Mouse (Mus musculus): ENCODE data around the gene Trappc2l. TPM values are rescaled to one million over a fixed set of nuclear protein-coding genes. Genes with fewer than 3 reads are reported as not detected.
"Not testable (repeated sequence)": the region's sequence is repeated elsewhere in the genome, so short reads cannot be mapped to it uniquely, and the experiment has no call there.

Trappc2l gene
- polyA plus RNA-seq, 1 experiment from 2014 or later: 61.8 TPM

GRCm38 (mm10) chr8:122572751-122573150 is 38.7 kb upstream of the Trappc2l start:
- WGBS: 87% methylated on average over 3 of the region's 3 CpGs
- no peaks in the 10 kb centered on the region for H3K27me3 ChIP-seq (replicated peaks)
- H3K4me3 ChIP-seq (replicated peaks): no peak overlapping the region
- no peak overlapping the region for H3K27ac ChIP-seq
- H3K4me2 ChIP-seq: no peak overlapping the region
- H3K36me3 ChIP-seq: peaks cover 41% of the 10 kb centered on the region
- ATAC-seq (ENCODE audit: insufficient read depth, low FRiP score, low read depth): no peak
- H3K9ac ChIP-seq: no peak overlapping the region
- H3K4me1 ChIP-seq: peaks cover 36% of the 10 kb centered on the region
- no peaks in the 10 kb centered on the region for H3K9me3 ChIP-seq

- WGBS: 50% methylated on average over 4 of the region's 4 CpGs
- not testable (repeated sequence) for ATAC-seq (ENCODE audit: insufficient read depth, low FRiP score, low read depth); H3K27me3 ChIP-seq (replicated peaks); H3K27ac ChIP-seq; H3K9me3 ChIP-seq; H3K4me3 ChIP-seq (replicated peaks); H3K4me2 ChIP-seq; H3K9ac ChIP-seq
- Histone ChIP-seq H3K4me1 (peaks cover 36% of the 10 kb centered on the region), H3K36me3 (peaks cover 41% of the 10 kb centered on the region)
These were observed 38.3 kb upstream of the Trappc2l start for GRCm38 (mm10) chr8:122573176-122573575.

- no peak overlapping the region for H3K27ac ChIP-seq
- H3K27me3 ChIP-seq (replicated peaks): no peaks in the 10 kb centered on the region
- H3K36me3 ChIP-seq: peaks cover 41% of the 10 kb centered on the region
- WGBS: 57% methylated on average over 9 of the region's 9 CpGs
- no peak overlapping the region for H3K4me2 ChIP-seq
- no peaks in the 10 kb centered on the region for H3K9me3 ChIP-seq
- no peak overlapping the region for H3K4me3 ChIP-seq (replicated peaks)
- ATAC-seq (ENCODE audit: insufficient read depth, low FRiP score, low read depth): no peak
- H3K4me1 ChIP-seq: peaks cover 36% of the 10 kb centered on the region
- no peak overlapping the region for H3K9ac ChIP-seq
These were observed 37.9 kb upstream of the Trappc2l start for GRCm38 (mm10) chr8:122573577-122573976.

GRCm38 (mm10) chr8:122574264-122574663 is 37.2 kb upstream of the Trappc2l start:
- peaks cover 34% of the 10 kb centered on the region for H3K4me1 ChIP-seq
- WGBS: 28% methylated on average over 3 of the region's 3 CpGs
- H3K9me3 ChIP-seq: no peaks in the 10 kb centered on the region
- no peaks in the 10 kb centered on the region for H3K27me3 ChIP-seq (replicated peaks)
- no peak overlapping the region for H3K4me3 ChIP-seq (replicated peaks)
- no peak overlapping the region for H3K9ac ChIP-seq
- H3K36me3 ChIP-seq: peaks cover 41% of the 10 kb centered on the region
- H3K27ac ChIP-seq: peak overlapping the region; percentile 76
- ATAC-seq (ENCODE audit: insufficient read depth, low FRiP score, low read depth): no peak
- H3K4me2 ChIP-seq: peak overlapping the region; percentile 82

- Histone ChIP-seq H3K27me3 (replicated peaks) (no peaks in the 10 kb centered on the region), H3K27ac (peak overlapping the region; percentile 76), H3K4me3 (replicated peaks) (peak overlapping the region; percentile 67), H3K36me3 (peaks cover 36% of the 10 kb centered on the region), H3K9me3 (no peaks in the 10 kb centered on the region), H3K9ac (0 out of 2 replicates have a peak overlapping the region, but pooled peaks have one; percentile 19), H3K4me2 (peak overlapping the region; percentile 82), H3K4me1 (peaks cover 32% of the 10 kb centered on the region)
- peak; percentile 13; the same call in 1 of the 2 replicates for ATAC-seq (ENCODE audit: insufficient read depth, low FRiP score, low read depth)
- WGBS: 20% methylated on average over 10 of the region's 10 CpGs
These were observed 36.7 kb upstream of the Trappc2l start for GRCm38 (mm10) chr8:122574667-122575251.

GRCm38 (mm10) chr8:122575286-122575685 is 36.2 kb upstream of the Trappc2l start:
- ATAC-seq (ENCODE audit: insufficient read depth, low FRiP score, low read depth): no peak
- Histone ChIP-seq H3K36me3 (peaks cover 30% of the 10 kb centered on the region), H3K9me3 (no peaks in the 10 kb centered on the region), H3K4me1 (peaks cover 30% of the 10 kb centered on the region), H3K27me3 (replicated peaks) (no peaks in the 10 kb centered on the region), H3K9ac (peak overlapping the region; percentile 19; the same call in 1 of the 2 replicates), H3K27ac (peak overlapping the region; percentile 76), H3K4me2 (peak overlapping the region; percentile 82), H3K4me3 (replicated peaks) (peak overlapping the region; percentile 67)
- 59% methylated on average over 8 of the region's 8 CpGs for WGBS

- Histone ChIP-seq H3K9ac (peak overlapping the region; percentile 60), H3K9me3 (no peaks in the 10 kb centered on the region), H3K4me1 (peaks cover 35% of the 10 kb centered on the region), H3K27ac (peak overlapping the region; percentile 72), H3K4me2 (peak overlapping the region; percentile 82), H3K36me3 (peaks cover 23% of the 10 kb centered on the region), H3K27me3 (replicated peaks) (no peaks in the 10 kb centered on the region), H3K4me3 (replicated peaks) (peak overlapping the region; percentile 67)
- ATAC-seq (ENCODE audit: insufficient read depth, low FRiP score, low read depth): peak; percentile 4; the same call in 1 of the 2 replicates
- 13% methylated on average over 21 of the region's 21 CpGs for WGBS
These were observed 35.4 kb upstream of the Trappc2l start for GRCm38 (mm10) chr8:122575735-122576647.

GRCm38 (mm10) chr8:122576648-122577022 is 34.8 kb upstream of the Trappc2l start, which contains the start of gene Aprt:
Gene Aprt (minus strand): TSS chr8:122576909.
- H3K9me3 ChIP-seq: no peaks in the 10 kb centered on the region
- ATAC-seq (ENCODE audit: insufficient read depth, low FRiP score, low read depth): peak; percentile 88
- peaks cover 39% of the 10 kb centered on the region for H3K4me1 ChIP-seq

GRCm38 (mm10) chr8:122577116-122577515 is 34.3 kb upstream of the Trappc2l start:
- WGBS: 30% methylated on average over 10 of the region's 10 CpGs
- H3K4me3 ChIP-seq (replicated peaks): peak overlapping the region; percentile 67
- H3K36me3 ChIP-seq: peaks cover 12% of the 10 kb centered on the region
- ATAC-seq (ENCODE audit: insufficient read depth, low FRiP score, low read depth): no peak
- H3K9me3 ChIP-seq: no peaks in the 10 kb centered on the region
- H3K4me2 ChIP-seq: peak overlapping the region; percentile 82
- peaks cover 39% of the 10 kb centered on the region for H3K4me1 ChIP-seq
- H3K27ac ChIP-seq: no peak overlapping the region; the same call in 1 of the 2 replicates
- no peak overlapping the region for H3K9ac ChIP-seq
- no peaks in the 10 kb centered on the region for H3K27me3 ChIP-seq (replicated peaks)

More at GRCm38 (mm10) chr8:122576648-122577022, 34.8 kb upstream of the Trappc2l start, which contains the start of gene Aprt:
- peaks cover 17% of the 10 kb centered on the region for H3K36me3 ChIP-seq
- WGBS: 1% methylated on average over 39 of the region's 39 CpGs
- peak within 1 kb of the TSS; percentile 67 for H3K4me3 ChIP-seq (replicated peaks)
- H3K4me2 ChIP-seq: peak within 1 kb of the TSS; percentile 82
- no peaks in the 10 kb centered on the region for H3K27me3 ChIP-seq (replicated peaks)
- peak within 1 kb of the TSS; percentile 72 for H3K27ac ChIP-seq
- H3K9ac ChIP-seq: peak within 1 kb of the TSS; percentile 60

- H3K4me3 ChIP-seq (replicated peaks): no peak overlapping the region
- ATAC-seq (ENCODE audit: insufficient read depth, low FRiP score, low read depth): no peak
- no peak overlapping the region for H3K27ac ChIP-seq
- H3K27me3 ChIP-seq (replicated peaks): no peaks in the 10 kb centered on the region
- H3K9ac ChIP-seq: no peak overlapping the region
- H3K4me2 ChIP-seq: no peak overlapping the region
- no peaks in the 10 kb centered on the region for H3K9me3 ChIP-seq
- peaks cover 39% of the 10 kb centered on the region for H3K4me1 ChIP-seq
- WGBS: 36% methylated on average over 7 of the region's 7 CpGs
- no peaks in the 10 kb centered on the region; the same call in 1 of the 2 replicates for H3K36me3 ChIP-seq
These were observed 32.2 kb upstream of the Trappc2l start for GRCm38 (mm10) chr8:122579196-122579595.

- Histone ChIP-seq H3K4me2 (no peak overlapping the region), H3K4me1 (peaks cover 28% of the 10 kb centered on the region), H3K9me3 (no peaks in the 10 kb centered on the region), H3K36me3 (no peaks in the 10 kb centered on the region), H3K27ac (no peak overlapping the region), H3K27me3 (replicated peaks) (no peaks in the 10 kb centered on the region), H3K9ac (no peak overlapping the region), H3K4me3 (replicated peaks) (no peak overlapping the region)
- ATAC-seq (ENCODE audit: insufficient read depth, low FRiP score, low read depth): no peak
- 32% methylated on average over 15 of the region's 15 CpGs for WGBS
These were observed 30.5 kb upstream of the Trappc2l start for GRCm38 (mm10) chr8:122580926-122581325.

- ATAC-seq (ENCODE audit: insufficient read depth, low FRiP score, low read depth): no peak
- peak overlapping the region; percentile 44; the same call in 1 of the 2 replicates for H3K27ac ChIP-seq
- WGBS: 79% methylated on average over 9 of the region's 9 CpGs
These were observed 26.5 kb upstream of the Trappc2l start for GRCm38 (mm10) chr8:122584981-122585380.

More at GRCm38 (mm10) chr8:122584981-122585380, 26.5 kb upstream of the Trappc2l start:
- H3K4me1 ChIP-seq: peaks cover 14% of the 10 kb centered on the region
- no peaks in the 10 kb centered on the region for H3K27me3 ChIP-seq (replicated peaks)
- H3K4me2 ChIP-seq: no peak overlapping the region
- no peak overlapping the region for H3K4me3 ChIP-seq (replicated peaks)
- H3K9me3 ChIP-seq: no peaks in the 10 kb centered on the region
- H3K36me3 ChIP-seq: no peaks in the 10 kb centered on the region
- H3K9ac ChIP-seq: no peak overlapping the region
